Mouse (Mus musculus) lung, postnatal 25 days (tissue): ENCODE results near the gene Hoxa11.

ENCODE experiments used
- DNase-seq: peaks from one replicate; pipeline ENCODE4 v3.0.0; 2022; ENCODE audit warnings: low spot score

The Hoxa11 gene

GRCm38 (mm10) chr6:52245757-52246142, at the start of gene Hoxa11:
TSS of gene Hoxa11 (minus strand) at chr6:52245810.
- DNase-seq, result no peak

DNA sequence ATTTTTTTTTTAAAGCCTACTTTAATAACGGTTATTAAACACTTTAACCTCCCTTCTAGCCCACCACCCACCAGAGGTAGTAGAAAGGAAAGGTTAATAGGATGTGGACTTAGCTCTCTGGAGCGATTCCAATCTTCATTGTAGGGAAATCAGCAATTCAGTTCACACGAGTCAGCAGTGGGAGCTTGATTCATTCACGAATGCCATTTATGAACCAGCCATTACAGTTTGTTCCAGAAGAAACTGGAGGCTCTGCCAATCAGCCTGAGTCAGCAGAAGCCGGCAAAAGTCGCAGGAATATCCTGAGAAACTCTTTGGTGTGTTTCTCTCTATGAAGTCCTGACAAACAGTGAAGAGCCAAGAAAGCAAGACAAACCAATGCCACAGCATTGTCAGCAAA, 49.0 kb upstream of the Hoxa11 start:
- no peak for DNase-seq

- no peak for DNase-seq
Measured at GRCm38 (mm10) chr6:52292328-52292727, 46.7 kb upstream of the Hoxa11 start.

- no peak for DNase-seq
Measured at GRCm38 (mm10) chr6:52291021-52291860, 45.6 kb upstream of the Hoxa11 start.

DNA sequence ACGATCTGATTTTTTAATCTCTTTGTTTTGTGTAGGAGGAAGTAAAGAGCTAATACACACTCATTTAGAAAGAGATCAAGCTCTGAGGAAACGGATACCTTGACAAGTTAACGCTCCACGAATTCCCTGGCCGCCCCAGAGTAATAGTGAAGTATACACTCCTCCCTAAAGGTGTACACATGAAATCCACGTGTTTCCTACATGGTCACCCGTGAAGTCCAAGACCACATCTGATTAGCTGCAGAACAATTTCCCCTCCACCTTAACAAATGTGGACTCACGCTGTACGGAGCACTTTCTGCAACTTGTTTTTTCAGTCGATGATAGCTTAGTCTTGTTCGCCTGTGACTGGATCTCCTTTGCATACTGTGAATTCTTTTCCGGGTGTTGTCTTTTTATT, 44.6 kb upstream of the Hoxa11 start:
- DNase-seq, result no peak

- no peak for DNase-seq
Measured at GRCm38 (mm10) chr6:52283896-52284295, 38.3 kb upstream of the Hoxa11 start.

GRCm38 (mm10) chr6:52281084-52281483, 35.5 kb upstream of the Hoxa11 start:
- DNase-seq, result no peak

GRCm38 (mm10) chr6:52276920-52277319, 31.3 kb upstream of the Hoxa11 start:
- no peak for DNase-seq

GRCm38 (mm10) chr6:52276382-52276781, 30.8 kb upstream of the Hoxa11 start:
- no peak for DNase-seq

DNA sequence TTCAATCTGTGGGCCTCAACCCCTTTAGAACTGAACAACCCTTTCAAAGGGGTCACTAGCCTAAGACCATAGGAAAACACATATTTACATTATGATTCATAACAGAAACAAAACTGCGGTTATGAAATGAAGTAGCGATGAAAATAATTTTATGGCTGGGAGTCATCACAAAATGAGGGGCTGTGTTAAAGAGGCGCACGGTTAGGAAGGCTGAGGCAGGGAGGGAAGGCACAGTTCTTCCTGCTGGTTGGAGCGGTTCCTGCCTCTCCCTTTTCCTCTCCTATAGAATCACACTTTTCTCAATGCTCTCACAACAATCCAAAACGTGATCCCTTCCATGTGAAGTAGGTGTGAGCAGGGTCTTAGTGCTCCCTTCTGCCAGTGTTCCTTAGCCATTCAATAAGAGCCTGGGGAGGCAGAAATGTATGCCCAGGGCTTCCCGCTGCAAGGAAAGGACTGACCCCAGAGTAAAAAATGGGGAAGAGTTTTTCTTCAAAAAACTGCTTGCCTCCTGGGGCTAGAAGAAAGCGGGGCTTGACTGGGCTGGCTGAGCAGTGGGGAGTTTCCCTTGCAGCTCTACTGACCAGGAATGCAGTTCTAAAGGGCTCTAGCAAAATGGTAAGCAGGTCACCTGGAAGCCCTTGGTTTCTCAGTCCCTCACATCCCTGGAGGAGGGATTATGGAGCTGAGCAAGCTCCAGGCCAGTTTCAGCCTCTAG, 30.1 kb upstream of the Hoxa11 start:
- no peak for DNase-seq

DNA sequence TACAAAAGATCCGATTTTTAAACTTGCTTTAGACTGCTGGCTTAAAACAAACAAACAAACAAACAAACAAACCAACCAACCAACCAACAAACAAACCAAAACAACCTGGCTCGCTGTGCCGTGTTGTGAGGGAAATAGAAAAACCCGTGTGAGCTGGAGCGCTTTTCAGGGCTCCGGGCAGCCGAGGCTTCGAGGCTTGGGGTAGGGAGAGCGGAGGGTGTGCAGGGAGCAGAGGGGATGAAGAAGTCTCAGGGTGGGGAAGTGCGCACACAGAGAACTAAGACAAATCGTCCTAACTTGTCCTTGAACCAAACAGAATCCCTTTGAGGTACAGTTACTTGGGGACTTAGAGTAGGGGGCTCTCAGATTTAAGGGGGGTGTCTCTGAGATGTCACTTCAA, 29.0 kb upstream of the Hoxa11 start:
- no peak for DNase-seq

- no peak for DNase-seq
Measured at GRCm38 (mm10) chr6:52273656-52274280, 28.2 kb upstream of the Hoxa11 start.

DNA sequence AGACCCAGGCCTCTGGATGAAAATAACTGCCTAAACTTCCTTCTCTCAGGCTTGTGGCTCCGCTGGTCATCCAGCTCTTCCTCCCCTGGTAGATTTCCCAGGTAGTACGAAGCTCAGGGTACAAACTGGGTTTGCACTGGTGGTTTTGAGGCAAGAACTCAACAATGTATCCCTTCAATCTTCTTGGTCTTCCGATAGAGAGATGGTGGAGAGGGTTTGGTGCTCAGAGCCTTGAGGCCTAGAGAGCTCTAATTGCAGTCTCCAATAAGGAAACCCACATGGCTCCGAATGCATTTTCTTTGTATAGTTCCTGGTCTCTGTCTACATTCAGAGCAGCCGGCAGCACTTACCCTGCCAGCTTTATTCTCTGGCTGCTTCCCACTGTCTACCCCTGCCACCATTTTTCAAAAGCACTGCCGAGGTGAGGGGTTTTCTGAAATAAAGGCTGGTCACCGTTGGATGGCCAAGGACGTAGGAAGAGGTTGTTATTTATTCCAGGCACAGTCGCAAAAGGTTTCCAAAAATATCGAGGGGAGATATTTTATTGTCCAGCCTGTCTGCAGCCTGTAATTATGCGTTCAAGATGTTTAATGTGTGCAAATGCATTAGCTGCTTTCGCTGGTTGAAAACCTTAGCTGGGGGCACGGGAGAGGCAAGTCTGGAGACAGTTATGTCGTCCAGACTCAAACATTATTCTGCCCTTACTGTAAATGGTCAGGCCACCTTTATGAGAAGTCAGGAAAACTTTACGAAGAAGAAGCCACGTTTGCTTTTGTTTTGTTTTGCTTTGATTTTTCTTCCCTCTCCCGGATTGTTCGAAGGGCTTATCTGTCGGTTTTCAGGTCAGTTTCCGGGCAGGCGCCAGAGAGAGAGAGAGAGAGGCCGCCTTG, 27.4 kb upstream of the Hoxa11 start:
- DNase-seq, result no peak

GRCm38 (mm10) chr6:52270494-52271480, 25.2 kb upstream of the Hoxa11 start:
- peak; percentile 63 for DNase-seq

DNA sequence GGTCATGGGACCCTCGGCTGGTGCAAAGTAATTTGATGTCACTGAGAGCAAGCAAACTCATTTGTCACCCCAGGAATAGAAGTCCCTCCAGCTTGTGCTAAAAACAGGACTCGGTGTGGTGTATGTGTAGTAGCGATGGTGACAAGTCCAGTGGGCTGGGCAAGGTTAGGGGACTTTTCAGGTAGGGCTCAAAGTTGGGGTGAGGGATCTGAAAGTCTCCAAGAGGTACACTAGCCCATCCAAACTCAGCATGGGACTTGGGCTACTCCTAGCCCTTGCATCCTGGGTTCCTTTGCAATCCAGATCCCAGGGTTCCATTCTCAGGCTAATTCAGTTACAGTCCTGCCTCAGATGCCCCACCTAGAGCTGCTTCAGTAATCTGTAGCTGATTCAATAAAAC, 23.1 kb upstream of the Hoxa11 start:
- no peak for DNase-seq

- DNase-seq, result no peak
Measured at GRCm38 (mm10) chr6:52268341-52268740, 22.7 kb upstream of the Hoxa11 start.

DNA sequence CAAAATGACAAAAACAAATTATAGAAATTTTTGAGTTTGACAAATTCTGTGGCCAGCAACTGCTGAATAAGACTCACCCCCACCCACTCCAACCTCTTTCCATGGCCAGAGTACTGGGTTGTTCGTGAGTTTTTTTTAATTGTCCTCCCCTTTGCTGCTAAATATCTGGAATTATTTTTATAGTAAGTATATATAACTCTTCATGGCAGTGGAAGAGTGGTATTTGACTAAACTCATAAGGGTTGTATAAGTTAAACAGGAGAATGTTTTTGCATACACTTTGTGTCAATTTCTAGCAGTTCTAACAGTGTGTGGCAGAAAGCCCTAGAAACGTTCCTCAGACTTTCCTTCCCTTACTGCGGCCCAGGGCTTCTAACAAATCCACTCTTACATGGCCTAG, 22.1 kb upstream of the Hoxa11 start:
- no peak for DNase-seq

DNA sequence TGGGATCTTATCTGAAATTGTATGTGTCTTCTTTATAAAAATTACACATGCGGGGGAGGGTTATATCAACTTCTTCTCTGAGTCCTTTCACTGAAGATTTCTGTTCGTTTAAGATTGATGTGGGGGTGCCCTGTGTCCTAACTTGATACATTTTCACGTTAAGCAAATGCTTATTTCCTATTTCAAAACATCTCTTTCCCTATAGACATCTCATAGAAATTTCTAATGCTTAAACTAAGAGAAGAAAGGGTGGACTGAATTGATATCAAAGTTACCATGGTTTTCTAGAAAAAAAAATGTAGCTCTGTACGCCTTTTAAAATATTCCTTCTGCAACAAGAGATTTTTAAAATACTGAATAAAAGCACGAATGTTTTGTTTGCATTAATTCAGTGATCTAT, 21.6 kb upstream of the Hoxa11 start:
- DNase-seq, result no peak

GRCm38 (mm10) chr6:52266666-52266985, 21.0 kb upstream of the Hoxa11 start:
- no peak for DNase-seq

- DNase-seq, result no peak
Measured at GRCm38 (mm10) chr6:52265913-52266665, 20.5 kb upstream of the Hoxa11 start.
